Mouse (Mus musculus): ENCODE data around the gene Ncf4. TPM values are rescaled to one million over a fixed set of nuclear protein-coding genes. Genes with fewer than 3 reads are reported as not detected.
"Not testable (repeated sequence)": the region's sequence is repeated elsewhere in the genome, so short reads cannot be mapped to it uniquely, and the experiment has no call there.

Gene Ncf4
- polyA plus RNA-seq, 1 experiment = 9.8 TPM

- no peak for DNase-seq (ENCODE audit: low read depth)
Measured at GRCm38 (mm10) chr15:78254751-78255150, 10.2 kb downstream of the Ncf4 start.

DNA sequence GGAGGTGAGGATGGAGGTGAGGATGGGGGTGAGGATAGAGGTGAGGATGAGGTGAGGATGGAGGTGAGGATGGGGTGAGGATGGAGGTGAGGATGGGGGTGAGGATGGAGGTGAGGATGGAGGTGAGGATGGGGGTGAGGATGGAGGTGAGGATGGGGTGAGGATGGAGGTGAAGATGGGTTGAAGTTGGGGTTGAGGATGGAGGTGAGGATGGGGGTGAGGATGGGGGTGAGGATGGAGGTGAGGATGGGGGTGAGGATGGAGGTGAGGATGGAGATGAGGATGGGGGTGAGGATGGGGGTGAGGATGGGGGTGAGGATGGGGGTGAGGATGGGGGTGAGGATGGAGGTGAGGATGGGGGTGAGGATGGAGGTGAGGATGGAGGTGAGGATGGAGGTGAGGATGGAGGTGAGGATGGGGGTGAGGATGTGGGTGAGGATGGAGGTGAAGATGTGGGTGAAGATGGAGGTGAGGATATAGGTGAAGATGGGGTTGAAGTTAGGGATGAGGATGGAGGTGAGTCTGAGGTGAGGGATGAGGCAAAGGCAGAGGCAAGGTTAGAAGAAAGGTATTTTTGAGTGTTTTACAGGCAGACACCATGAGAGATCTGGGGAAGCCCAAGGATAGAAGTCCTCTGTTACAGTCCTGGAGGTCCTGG is 12.1 kb downstream of the Ncf4 start:
- not testable (repeated sequence) for DNase-seq (ENCODE audit: low read depth)

DNA sequence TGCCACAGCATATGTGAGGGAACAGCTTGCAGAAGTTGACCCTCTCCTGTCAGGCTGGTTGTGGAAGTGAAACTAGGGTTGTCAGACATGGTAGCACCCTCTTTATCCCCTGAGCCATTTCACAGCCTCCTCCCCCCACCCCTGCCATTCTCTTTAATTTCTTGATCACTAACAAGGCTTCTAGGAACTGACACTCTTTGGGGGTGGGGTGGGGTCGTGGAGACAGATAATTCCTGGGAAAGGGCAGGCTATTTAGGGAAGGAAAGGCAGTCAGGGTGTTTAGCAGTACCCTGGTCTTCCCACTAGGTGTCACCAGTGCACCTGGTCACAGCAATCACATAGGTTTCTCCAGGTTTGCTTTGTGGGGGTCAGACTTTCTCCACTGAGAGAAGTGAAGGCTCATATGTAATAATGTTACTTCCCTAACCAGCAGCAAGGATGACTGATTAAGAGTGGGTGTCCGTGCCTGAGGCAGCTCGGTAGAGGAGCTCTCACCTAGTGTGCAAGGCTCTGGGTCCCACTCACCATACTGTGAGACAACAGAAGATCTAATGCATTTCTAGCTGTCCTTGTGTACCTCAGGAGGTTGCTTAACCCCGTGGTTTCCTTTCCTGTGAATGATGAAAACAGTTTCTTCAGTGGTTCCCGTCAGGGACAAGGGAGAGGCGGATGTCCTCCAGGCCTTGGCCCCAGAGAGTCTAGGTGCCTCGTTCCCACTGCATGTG is 12.9 kb downstream of the Ncf4 start:
- no peak for DNase-seq (ENCODE audit: low read depth)

DNA sequence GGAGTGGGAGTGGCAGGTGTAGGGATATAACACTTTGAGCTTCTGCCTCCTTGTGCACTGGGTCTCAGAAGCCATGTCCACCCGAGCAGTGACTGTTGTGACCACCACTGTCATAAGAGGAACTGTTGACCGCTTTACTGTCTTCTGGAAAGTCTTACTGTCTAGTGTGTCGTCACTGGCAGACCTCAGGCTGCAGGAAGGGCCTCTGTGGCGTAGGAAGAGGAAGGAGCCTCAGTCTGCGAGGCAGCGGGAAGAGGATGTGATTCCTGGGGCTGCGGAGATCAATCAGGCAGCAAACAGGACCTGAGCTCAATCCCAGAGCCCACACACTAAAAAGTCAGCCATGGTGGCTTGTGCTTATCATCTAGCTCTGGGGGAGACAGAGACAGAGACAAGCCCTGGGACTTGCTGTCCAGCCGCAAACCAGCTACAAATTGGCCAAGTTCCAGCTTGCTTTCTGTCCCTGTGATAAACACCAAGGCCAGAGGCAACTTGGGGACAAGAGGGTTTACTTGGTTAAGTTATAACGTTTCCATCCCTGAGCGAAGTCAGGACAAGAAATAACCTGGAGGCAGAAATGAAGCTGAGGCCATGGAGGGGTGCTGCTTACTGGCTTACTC is 13.8 kb downstream of the Ncf4 start:
- no peak for DNase-seq (ENCODE audit: low read depth)

DNA sequence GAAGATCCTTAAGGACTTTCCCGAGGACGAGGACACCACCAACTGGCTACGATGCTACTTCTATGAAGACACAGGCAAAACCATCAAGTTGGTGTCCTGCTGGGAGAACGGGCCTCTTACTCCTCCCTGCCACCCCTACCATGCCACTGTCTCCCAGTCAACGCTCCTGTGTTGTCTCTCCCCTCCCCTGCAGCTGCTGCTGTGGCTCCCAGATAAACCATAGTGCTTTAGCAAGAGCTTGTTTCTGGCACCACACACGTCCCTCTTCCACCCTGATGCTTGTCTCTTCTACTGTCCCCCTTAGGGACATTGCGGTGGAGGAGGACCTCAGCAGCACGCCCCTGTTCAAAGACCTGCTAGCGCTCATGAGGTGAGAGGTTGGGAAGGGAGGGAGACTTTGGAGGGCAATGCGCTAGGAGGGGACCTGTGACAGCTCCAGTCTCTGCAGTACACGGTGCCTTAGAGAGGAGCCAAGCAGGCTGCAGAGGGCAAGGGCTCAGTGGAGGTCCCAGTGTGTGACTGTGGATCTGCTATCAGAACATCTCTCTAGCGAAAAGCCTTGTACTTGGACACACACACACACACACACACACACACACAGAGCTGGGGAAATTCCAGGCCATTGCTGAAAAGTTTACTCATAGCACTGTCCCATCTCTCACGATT is 16.2 kb downstream of the Ncf4 start:
- no peak for DNase-seq (ENCODE audit: low read depth)

DNA sequence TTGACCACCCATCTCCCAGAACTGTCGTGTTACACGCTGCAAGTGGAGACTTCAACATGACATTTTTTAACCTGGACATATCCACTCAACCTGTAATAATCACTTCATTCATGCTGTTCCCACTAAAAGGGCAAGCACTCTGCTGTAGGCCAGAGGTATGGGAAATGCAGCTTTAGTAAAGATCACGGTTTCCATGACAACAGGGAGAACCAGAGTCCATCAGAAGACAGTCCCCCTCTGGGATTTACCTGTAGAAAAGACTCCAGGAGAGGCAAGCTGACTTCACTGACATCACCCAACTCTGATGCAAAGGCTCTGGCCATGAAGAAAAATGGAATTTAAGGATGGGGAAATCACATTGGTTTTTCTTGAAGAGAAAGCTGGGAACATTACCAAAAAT is 18.7 kb downstream of the Ncf4 start:
- no peak for DNase-seq (ENCODE audit: low read depth)

GRCm38 (mm10) chr15:78267441-78267840 is 22.8 kb downstream of the Ncf4 start:
- no peak for DNase-seq (ENCODE audit: low read depth)

- DNase-seq (ENCODE audit: low read depth) = no peak
Measured at GRCm38 (mm10) chr15:78267865-78268264, 23.3 kb downstream of the Ncf4 start.

GRCm38 (mm10) chr15:78271208-78271607 is 26.6 kb downstream of the Ncf4 start:
- no peak for DNase-seq (ENCODE audit: low read depth)

DNA sequence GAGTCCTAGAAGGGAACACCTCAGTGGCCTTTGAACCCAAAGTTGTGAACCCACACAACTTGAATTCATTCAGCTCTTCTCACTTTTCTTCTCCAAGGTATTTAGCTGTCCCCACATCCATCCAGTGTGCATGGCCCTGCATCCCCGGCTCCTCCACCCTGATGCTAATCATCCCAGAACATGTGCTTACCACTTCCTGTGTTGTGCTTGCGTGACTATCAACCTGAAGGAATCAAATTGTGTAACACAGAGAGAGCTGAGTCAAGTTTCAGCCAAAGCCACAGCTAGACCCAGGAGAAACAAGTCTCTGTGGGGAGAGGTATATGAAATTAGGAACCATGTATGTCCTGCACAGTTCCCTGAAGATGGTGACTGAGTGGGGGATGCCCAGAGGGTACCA is 33.7 kb downstream of the Ncf4 start:
- no peak for DNase-seq (ENCODE audit: low read depth)

GRCm38 (mm10) chr15:78287941-78288340 is 43.3 kb downstream of the Ncf4 start:
- no peak for DNase-seq (ENCODE audit: low read depth)

DNA sequence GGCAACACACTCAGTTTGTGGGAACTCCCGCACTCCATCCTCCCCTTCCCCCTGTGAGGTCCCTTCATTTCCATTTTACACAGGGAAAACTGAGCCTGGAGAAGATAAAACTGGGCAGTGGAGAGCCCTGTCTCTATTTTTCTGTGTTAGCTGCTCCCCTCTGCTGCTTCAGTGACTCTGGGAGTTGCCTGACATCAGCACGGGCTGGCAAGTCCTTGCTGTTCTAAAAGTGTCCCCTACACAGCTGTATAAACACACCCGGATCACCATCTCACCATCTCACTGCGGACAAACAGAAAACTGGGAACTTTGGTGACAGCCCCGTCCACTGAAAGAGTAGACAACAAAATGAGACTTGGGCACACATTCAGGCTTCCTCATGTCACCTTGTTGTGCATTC is 45.2 kb downstream of the Ncf4 start:
- DNase-seq (ENCODE audit: low read depth) = not testable (repeated sequence)

DNA sequence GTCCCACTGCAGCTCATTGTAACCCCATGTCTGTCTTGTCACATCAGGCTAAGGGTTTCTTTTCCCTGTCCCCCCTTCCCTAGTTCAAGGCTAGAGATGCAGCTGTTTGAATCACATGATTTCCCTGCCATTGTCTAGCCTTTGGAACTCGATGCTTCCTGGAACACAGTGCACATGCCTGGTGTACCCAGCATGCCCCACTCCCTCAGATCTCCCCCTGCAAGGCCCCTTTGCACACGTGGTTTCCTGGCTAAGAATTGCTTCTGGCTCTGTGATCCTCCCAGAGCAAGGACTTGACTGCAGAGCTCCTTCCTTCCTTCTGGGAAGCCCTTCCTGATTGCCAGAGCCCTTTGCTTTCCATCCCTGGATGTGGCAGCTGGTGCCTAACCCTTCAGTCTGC is 48.6 kb downstream of the Ncf4 start:
- DNase-seq (ENCODE audit: low read depth) = not testable (repeated sequence)

GRCm38 (mm10) chr15:78293716-78294115 is 49.1 kb downstream of the Ncf4 start:
- no peak for DNase-seq (ENCODE audit: low read depth)

GRCm38 (mm10) chr15:78298558-78298957 is 54.0 kb downstream of the Ncf4 start:
- DNase-seq (ENCODE audit: low read depth) = no peak

DNA sequence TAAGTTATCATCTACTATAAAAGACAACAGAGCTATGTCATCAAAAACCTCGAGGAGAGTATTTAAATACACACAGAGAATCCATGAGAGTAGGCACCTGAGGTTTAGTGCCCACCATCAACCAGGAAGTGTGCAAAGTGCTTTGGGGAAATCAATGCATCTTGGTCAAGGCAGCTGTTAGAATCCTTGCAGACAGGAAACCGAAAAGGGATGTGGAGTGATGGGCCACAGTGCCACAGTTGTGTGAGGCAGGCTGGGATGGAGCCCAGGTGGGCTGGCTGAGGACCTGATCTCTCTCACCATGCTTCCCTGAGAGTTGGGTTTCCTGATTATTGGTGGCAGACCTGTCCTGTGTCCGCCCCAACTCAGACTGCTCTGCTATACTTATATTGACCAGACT is 55.0 kb downstream of the Ncf4 start:
- DNase-seq (ENCODE audit: low read depth) = no peak

DNA sequence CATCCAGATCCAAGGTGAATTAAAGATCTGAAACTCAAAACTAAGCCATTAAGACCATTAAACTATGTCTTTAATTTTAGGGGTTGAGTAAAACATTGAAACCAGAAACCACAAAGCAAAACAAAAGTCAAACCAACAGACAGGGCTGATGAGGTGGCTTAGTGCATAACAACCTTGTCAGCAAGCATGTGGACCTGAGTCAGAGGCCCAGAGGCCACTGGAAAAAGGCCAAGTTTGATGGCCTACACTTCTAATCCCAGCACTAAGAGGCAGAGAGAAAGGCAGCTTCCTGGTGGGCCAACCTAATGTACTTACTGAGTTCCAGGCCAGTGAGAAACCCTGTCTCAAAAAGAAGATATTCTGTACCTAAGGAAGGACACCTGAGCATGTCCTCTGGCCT is 56.2 kb downstream of the Ncf4 start:
- no peak for DNase-seq (ENCODE audit: low read depth)

- DNase-seq (ENCODE audit: low read depth) = no peak
Measured at GRCm38 (mm10) chr15:78302718-78303117, 58.1 kb downstream of the Ncf4 start.

DNA sequence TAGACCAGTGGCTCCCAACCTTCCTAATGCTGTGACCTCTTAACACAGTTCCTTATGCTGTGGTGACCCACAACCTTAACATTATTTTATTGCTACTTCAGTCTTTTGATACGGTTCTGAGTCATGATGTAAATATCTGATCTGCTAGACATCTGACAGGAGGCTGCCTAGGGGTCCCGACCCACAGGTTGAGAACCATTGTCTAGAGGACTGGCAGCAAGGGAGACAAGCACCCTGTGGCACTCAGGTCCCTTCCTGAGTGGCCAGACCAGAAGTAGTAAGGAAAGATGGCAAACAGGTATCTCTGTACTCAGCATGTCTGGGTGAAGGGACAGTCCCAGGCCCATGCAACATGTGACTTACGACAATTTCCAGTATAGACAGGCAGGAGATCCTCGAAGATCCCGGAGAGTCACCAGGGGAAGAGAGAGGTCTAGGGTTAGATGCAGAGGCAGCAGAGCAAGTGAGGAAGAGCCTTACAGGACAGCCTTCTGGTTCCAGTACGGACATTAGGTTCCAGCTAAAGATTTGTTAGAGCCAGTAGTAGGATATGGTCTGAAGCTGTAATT is 59.1 kb downstream of the Ncf4 start:
- no peak for DNase-seq (ENCODE audit: low read depth)

DNA sequence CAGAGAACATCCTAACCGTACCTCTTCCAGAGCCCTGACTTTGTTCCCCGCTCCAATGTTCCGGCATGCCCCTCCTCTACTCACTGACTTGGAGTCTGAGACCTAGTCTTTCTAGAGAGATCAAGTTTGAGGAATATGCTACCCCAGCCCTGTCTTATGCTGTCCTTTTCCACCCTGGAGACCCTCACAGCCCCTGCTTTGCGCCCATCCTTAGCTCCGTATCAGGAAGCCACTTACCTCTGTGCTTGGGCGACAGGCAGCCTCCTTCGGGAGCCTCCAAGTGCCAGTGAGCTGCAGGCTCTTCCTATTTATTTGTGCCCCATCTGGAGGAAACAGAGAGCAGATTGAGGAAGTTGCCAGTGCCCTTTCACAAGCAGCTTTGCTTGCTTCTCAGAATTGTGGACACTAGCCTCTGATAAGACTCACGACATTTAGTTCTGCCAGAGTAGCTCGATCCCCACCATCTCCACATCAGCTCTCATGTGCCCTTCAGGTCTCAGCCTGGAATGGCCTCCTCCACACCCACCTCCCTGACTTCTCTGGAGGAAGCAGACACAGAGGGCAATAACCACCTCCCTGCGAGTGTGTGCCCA is 60.8 kb downstream of the Ncf4 start, which contains the start of gene Csf2rb2:
TSS of gene Csf2rb2 (minus strand) at position 381 of the 593 bp plus-strand sequence.
- DNase-seq (ENCODE audit: low read depth) = no peak

- DNase-seq (ENCODE audit: low read depth) = no peak
Measured at GRCm38 (mm10) chr15:78309865-78310264, 65.3 kb downstream of the Ncf4 start.

- DNase-seq (ENCODE audit: low read depth) = no peak
Measured at GRCm38 (mm10) chr15:78310971-78311370, 66.4 kb downstream of the Ncf4 start.

Measured in gonadal fat pad, adult 2 months (tissue).